Mouse (Mus musculus) forebrain, embryonic 13.5 days (tissue): Measurements from ENCODE around the gene Hist1h2bg. TPM values are rescaled to one million over a fixed set of nuclear protein-coding genes. Genes with fewer than 3 reads are reported as not detected.

Experiments
- ATAC-seq: fragments of 200-750 bp; cut with Nextera tagmentation; 2 replicates; pipeline ENCODE4 v1.8.0; 2017
- H3K27ac ChIP-seq: fragments of 300-500 bp; sonication (generic); 2 replicates; pipeline ENCODE4 v1.5.1; 2015; ENCODE audit warnings: inconsistent platforms, mild to moderate bottlenecking, moderate library complexity
- H3K27me3 ChIP-seq: fragments of 300-500 bp; sonication (generic); 2 replicates; pipeline ENCODE4 v1.6.1; 2015; ENCODE audit warnings: mild to moderate bottlenecking, inconsistent platforms
- H3K36me3 ChIP-seq: fragments of 300-500 bp; sonication (generic); 2 replicates; pipeline ENCODE4 v1.6.1; 2015; ENCODE audit warnings: mild to moderate bottlenecking, inconsistent platforms; ENCODE audit not compliant: poor library complexity, severe bottlenecking
- H3K4me1 ChIP-seq: fragments of 300-500 bp; sonication (generic); 2 replicates; pipeline ENCODE4 v1.6.1; 2015; ENCODE audit warnings: inconsistent platforms
- H3K4me2 ChIP-seq: fragments of 300-500 bp; sonication (generic); 2 replicates; pipeline ENCODE4 v1.6.1; 2015; ENCODE audit warnings: inconsistent platforms, mild to moderate bottlenecking, moderate library complexity
- H3K4me3 ChIP-seq: fragments of 300-500 bp; sonication (generic); 2 replicates; pipeline ENCODE4 v1.5.1; 2015; ENCODE audit warnings: mild to moderate bottlenecking, inconsistent platforms
- H3K9ac ChIP-seq: fragments of 300-500 bp; sonication (generic); 2 replicates; pipeline ENCODE4 v1.6.1; 2015; ENCODE audit warnings: mild to moderate bottlenecking, inconsistent platforms
- H3K9me3 ChIP-seq: fragments of 300-500 bp; sonication (generic); replicated peaks from 2 replicates; pipeline ENCODE4 v1.6.1; 2016; ENCODE audit warnings: inconsistent platforms
- WGBS: fragments of 180-500 bp; shearing (Covaris S2); methylation state at CpG from one replicate; pipeline ENCODE4 v1.1.7; 2015; 5-methylcytosine and 5-hydroxymethylcytosine counted together
- polyA plus RNA-seq: library from polyadenylated mRNA; unstranded; fragments of >200 nt; fragmentation: Nextera tagmentation; extraction: Ambion mirVana; gene quantifications from 2 replicates; pipeline ENCODE4 v1.2.1, GENCODE M21; 2015

The Hist1h2bg gene
- polyA plus RNA-seq, 1 experiment from 2014 or later: 11.5 TPM

- no peaks in the 10 kb centered on the region for H3K4me1 ChIP-seq
- no peaks in the 10 kb centered on the region for H3K36me3 ChIP-seq
- no peaks in the 10 kb centered on the region for H3K27me3 ChIP-seq
- H3K9me3 ChIP-seq: no peaks in the 10 kb centered on the region
- no peak overlapping the region for H3K4me3 ChIP-seq
- no peak overlapping the region for H3K27ac ChIP-seq
- 85% methylated on average over 2 of the region's 2 CpGs for WGBS
- H3K9ac ChIP-seq: no peak overlapping the region
- H3K4me2 ChIP-seq: no peak overlapping the region
- ATAC-seq: no peak
Measured at GRCm38 (mm10) chr13:23595185-23595584, 24.0 kb downstream of the Hist1h2bg start.

- Histone ChIP-seq H3K27ac (no peak overlapping the region), H3K4me3 (no peak overlapping the region), H3K9me3 (no peaks in the 10 kb centered on the region), H3K27me3 (no peaks in the 10 kb centered on the region), H3K4me1 (no peaks in the 10 kb centered on the region), H3K36me3 (no peaks in the 10 kb centered on the region), H3K4me2 (no peak overlapping the region), H3K9ac (no peak overlapping the region)
- WGBS: 84% methylated on average over 7 of the region's 7 CpGs
- ATAC-seq: no peak
Measured at GRCm38 (mm10) chr13:23595622-23596372, 24.6 kb downstream of the Hist1h2bg start.

GRCm38 (mm10) chr13:23597957-23598356 lies 26.8 kb downstream of the Hist1h2bg start:
- Histone ChIP-seq H3K9me3 (no peaks in the 10 kb centered on the region), H3K4me2 (no peak overlapping the region), H3K4me1 (no peaks in the 10 kb centered on the region), H3K27ac (no peak overlapping the region), H3K27me3 (no peaks in the 10 kb centered on the region), H3K9ac (no peak overlapping the region), H3K36me3 (no peaks in the 10 kb centered on the region), H3K4me3 (no peak overlapping the region)
- WGBS: 7% methylated on average over 9 of the region's 9 CpGs
- 0 out of 2 replicates have a peak, but pooled peaks have one; percentile 30 for ATAC-seq

- no peak overlapping the region for H3K27ac ChIP-seq
- H3K9ac ChIP-seq: no peak overlapping the region
- no peaks in the 10 kb centered on the region for H3K36me3 ChIP-seq
- ATAC-seq: no peak
- no peaks in the 10 kb centered on the region for H3K9me3 ChIP-seq
- no peak overlapping the region for H3K4me2 ChIP-seq
- no peaks in the 10 kb centered on the region for H3K27me3 ChIP-seq
- no peaks in the 10 kb centered on the region for H3K4me1 ChIP-seq
- WGBS: 86% methylated on average over 7 of the region's 7 CpGs
- H3K4me3 ChIP-seq: no peak overlapping the region
Measured at GRCm38 (mm10) chr13:23603182-23603699, 32.0 kb downstream of the Hist1h2bg start.

- Histone ChIP-seq H3K27me3 (no peaks in the 10 kb centered on the region), H3K4me1 (no peaks in the 10 kb centered on the region), H3K4me2 (no peak overlapping the region), H3K9ac (no peak overlapping the region), H3K27ac (no peak overlapping the region), H3K9me3 (no peaks in the 10 kb centered on the region), H3K4me3 (no peak overlapping the region), H3K36me3 (no peaks in the 10 kb centered on the region)
- 91% methylated on average over 3 of the region's 3 CpGs for WGBS
- no peak for ATAC-seq
Measured at GRCm38 (mm10) chr13:23604452-23604851, 33.3 kb downstream of the Hist1h2bg start.

GRCm38 (mm10) chr13:23605052-23605451 lies 33.9 kb downstream of the Hist1h2bg start:
- Histone ChIP-seq H3K27me3 (no peaks in the 10 kb centered on the region), H3K4me3 (no peak overlapping the region), H3K9me3 (no peaks in the 10 kb centered on the region), H3K4me2 (no peak overlapping the region), H3K9ac (no peak overlapping the region), H3K4me1 (no peaks in the 10 kb centered on the region), H3K36me3 (no peaks in the 10 kb centered on the region), H3K27ac (no peak overlapping the region)
- WGBS: 89% methylated on average over 3 of the region's 3 CpGs
- ATAC-seq: no peak

GRCm38 (mm10) chr13:23609209-23609608 lies 38.0 kb downstream of the Hist1h2bg start:
- no peaks in the 10 kb centered on the region for H3K9me3 ChIP-seq
- H3K4me3 ChIP-seq: no peak overlapping the region
- no peaks in the 10 kb centered on the region for H3K36me3 ChIP-seq
- H3K27ac ChIP-seq: no peak overlapping the region
- no peak overlapping the region for H3K4me2 ChIP-seq
- H3K9ac ChIP-seq: no peak overlapping the region
- WGBS: 92% methylated on average over 4 of the region's 4 CpGs
- ATAC-seq: no peak
- H3K4me1 ChIP-seq: no peaks in the 10 kb centered on the region
- no peaks in the 10 kb centered on the region for H3K27me3 ChIP-seq

- ATAC-seq: no peak
- Histone ChIP-seq H3K4me3 (no peak overlapping the region), H3K9me3 (no peaks in the 10 kb centered on the region), H3K36me3 (no peaks in the 10 kb centered on the region), H3K4me2 (no peak overlapping the region), H3K27me3 (no peaks in the 10 kb centered on the region), H3K9ac (no peak overlapping the region), H3K27ac (no peak overlapping the region), H3K4me1 (no peaks in the 10 kb centered on the region)
Measured at GRCm38 (mm10) chr13:23609844-23610243, 38.6 kb downstream of the Hist1h2bg start.

- no peak overlapping the region for H3K4me3 ChIP-seq
- no peaks in the 10 kb centered on the region for H3K27me3 ChIP-seq
- H3K36me3 ChIP-seq: no peaks in the 10 kb centered on the region
- H3K9me3 ChIP-seq: no peaks in the 10 kb centered on the region
- no peak overlapping the region for H3K4me2 ChIP-seq
- H3K27ac ChIP-seq: no peak overlapping the region
- ATAC-seq: no peak
- H3K9ac ChIP-seq: no peak overlapping the region
- WGBS: 60% methylated on average over 2 of the region's 2 CpGs
- H3K4me1 ChIP-seq: no peaks in the 10 kb centered on the region
Measured at GRCm38 (mm10) chr13:23610393-23610792, 39.2 kb downstream of the Hist1h2bg start.

GRCm38 (mm10) chr13:23611638-23612037 lies 40.4 kb downstream of the Hist1h2bg start:
- no peaks in the 10 kb centered on the region for H3K9me3 ChIP-seq
- no peaks in the 10 kb centered on the region for H3K27me3 ChIP-seq
- no peaks in the 10 kb centered on the region for H3K4me1 ChIP-seq
- H3K36me3 ChIP-seq: no peaks in the 10 kb centered on the region
- H3K27ac ChIP-seq: no peak overlapping the region
- WGBS: 93% methylated on average over 3 of the region's 3 CpGs
- H3K9ac ChIP-seq: no peak overlapping the region
- no peak for ATAC-seq
- no peak overlapping the region for H3K4me3 ChIP-seq
- H3K4me2 ChIP-seq: no peak overlapping the region

GRCm38 (mm10) chr13:23620056-23620732 lies 49.0 kb downstream of the Hist1h2bg start:
- Histone ChIP-seq H3K27ac (peak overlapping the region; percentile 98), H3K4me3 (peak overlapping the region; percentile 68), H3K4me1 (peaks cover 21% of the 10 kb centered on the region), H3K9ac (peak overlapping the region; percentile 75), H3K4me2 (peak overlapping the region; percentile 91), H3K9me3 (no peaks in the 10 kb centered on the region), H3K36me3 (no peaks in the 10 kb centered on the region), H3K27me3 (no peaks in the 10 kb centered on the region)
- no peak for ATAC-seq
- 45% methylated on average over 12 of the region's 12 CpGs for WGBS

GRCm38 (mm10) chr13:23620733-23621531 lies 49.7 kb downstream of the Hist1h2bg start, which contains the start of gene Hist1h2be:
Gene Hist1h2be (minus strand): TSS chr13:23621124.
- Histone ChIP-seq H3K4me1 (peaks cover 21% of the 10 kb centered on the region), H3K27ac (peak within 1 kb of the TSS; percentile 98), H3K36me3 (no peaks in the 10 kb centered on the region), H3K4me2 (peak within 1 kb of the TSS; percentile 91), H3K9me3 (no peaks in the 10 kb centered on the region), H3K27me3 (no peaks in the 10 kb centered on the region), H3K9ac (peak within 1 kb of the TSS; percentile 97), H3K4me3 (peak within 1 kb of the TSS; percentile 68)
- under 1% methylated on average over 27 of the region's 27 CpGs for WGBS
- peak; percentile 92 for ATAC-seq
